Mouse (Mus musculus) kidney, adult 8-10 months (tissue): Measurements from ENCODE around the gene Gabbr2.

Experiments
- DNase-seq, 2 experiments: peaks; one replicate each; pipeline ENCODE4 v3.0.0; 2022

Gene Gabbr2

GRCm38 (mm10) chr4:46752306-46752705 is 239.4 kb downstream of the Gabbr2 start:
- DNase-seq = no peak

DNA sequence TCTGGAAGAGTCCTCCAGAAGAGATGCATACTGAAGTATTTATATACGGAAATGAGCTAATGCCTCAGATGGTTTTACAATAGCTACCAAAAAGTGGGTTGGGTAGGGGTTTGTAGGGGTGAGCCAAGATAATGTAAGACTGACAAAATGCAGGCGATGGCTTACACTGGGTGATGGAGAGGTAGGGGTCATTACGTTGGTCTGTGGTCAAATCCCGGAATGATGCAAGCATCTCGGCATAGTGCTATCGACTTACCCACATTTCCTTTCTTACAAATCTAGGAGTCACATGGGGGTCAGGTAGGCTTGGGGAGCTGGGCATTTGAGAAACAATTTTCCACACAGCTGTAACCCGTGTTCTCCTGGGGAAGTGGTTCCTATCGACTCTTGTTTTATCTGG is 242.7 kb downstream of the Gabbr2 start:
- DNase-seq = no peak

DNA sequence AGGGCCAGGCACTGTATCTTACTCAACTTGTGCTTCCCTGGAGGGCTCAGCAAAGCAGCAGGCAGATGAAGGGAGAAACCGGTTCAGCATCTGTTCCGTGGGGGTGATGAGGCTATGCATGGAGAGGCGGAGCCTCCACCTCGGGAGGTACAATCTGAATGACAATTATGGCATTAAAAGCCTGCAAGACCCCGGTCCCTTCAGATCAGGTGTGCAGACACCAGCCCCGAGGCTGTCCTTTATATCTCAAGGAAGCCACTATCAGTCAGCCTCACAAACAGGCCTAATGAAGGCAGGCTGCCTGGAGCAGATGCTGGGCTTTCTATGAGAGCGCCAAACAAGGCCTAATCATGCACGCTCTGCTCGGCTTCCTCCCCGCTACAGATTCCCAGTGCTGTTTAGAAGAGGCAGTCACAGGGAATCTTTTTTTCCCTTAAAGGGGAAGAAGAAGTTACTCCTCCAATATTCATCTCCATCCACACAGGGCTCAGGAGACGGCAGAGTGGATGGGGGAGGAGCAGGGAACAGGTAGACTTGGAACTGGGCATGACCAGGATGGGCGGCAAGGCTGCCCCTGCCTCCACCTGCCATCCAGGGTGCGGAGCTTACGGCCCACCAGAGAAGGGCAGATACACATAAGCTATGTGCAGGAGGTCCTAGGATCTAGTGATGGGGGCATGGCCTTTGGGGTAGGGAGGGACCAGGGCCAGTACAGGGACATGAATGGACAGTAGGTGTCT is 244.5 kb downstream of the Gabbr2 start:
- DNase-seq = no peak

DNA sequence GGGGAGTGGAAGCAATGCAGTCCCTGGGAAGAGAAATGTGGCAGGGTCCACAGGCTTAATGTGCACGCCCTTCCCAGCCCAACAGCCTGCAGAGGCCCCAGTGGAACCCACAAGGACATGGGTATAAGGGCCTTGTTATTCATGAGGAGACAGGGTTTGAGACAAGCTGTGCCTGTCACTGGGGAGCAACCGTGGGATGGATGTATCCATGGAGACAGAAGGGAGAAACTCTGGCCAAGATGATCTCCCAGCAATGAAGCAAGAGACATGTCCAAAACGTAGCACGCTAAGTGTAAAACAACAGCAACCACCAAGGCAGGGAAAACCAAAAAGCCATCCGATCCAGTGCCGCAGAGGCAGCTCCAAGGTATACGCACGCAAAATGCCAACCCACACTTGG is 246.1 kb downstream of the Gabbr2 start:
- no peak for DNase-seq

- no peak for DNase-seq
These were observed 247.0 kb downstream of the Gabbr2 start for GRCm38 (mm10) chr4:46744583-46745155.

- no peak for DNase-seq
These were observed 249.1 kb downstream of the Gabbr2 start for GRCm38 (mm10) chr4:46742601-46743000.

DNA sequence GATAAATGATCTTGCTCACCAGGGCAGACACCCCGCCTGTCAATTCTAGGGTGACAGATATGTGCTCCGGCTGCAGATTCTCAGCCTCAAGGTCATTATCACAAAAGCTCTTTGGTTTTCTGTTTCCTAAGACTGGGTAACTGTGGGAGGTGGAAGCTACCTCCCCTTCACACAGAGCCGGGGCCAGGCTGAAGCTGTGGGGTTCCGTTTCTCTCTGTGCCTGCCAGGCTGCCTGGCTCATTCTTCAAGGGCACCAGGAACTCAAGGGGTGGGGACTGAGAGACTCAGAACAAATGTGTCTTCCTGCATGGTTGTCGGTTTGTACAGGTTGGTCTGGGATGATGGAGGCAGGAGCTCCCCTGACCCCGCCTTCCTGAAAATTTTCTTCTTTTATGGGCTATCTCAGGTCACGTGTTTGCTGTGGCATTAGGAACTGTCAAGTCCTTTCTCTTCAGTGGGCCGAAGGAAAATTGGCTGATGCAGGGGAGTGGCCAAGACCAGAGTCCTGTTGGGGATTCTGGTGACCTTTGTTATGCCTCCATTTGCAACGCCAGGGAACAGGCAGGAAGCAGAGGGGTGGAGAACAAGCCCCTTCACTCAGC is 254.7 kb downstream of the Gabbr2 start:
- no peak for DNase-seq

DNA sequence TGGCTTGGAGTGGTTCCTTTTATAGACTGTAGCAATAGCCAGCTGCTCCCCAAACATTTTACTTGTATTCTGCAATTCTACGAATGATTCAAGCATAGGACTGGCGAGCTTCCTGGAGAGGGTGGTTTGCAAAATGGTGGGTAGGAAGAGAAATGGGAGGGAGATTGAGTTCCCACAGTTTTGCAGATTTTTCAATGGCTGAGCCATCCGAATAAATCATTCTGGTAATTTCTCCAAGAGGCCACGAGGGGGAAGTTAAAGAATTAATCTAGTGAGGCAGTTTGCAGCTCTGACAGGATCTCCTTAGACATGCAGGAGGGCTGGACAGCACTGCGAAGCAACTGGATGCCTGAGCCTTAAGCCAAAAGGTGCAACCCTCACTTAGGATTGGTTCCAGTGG is 256.8 kb downstream of the Gabbr2 start:
- no peak for DNase-seq

DNA sequence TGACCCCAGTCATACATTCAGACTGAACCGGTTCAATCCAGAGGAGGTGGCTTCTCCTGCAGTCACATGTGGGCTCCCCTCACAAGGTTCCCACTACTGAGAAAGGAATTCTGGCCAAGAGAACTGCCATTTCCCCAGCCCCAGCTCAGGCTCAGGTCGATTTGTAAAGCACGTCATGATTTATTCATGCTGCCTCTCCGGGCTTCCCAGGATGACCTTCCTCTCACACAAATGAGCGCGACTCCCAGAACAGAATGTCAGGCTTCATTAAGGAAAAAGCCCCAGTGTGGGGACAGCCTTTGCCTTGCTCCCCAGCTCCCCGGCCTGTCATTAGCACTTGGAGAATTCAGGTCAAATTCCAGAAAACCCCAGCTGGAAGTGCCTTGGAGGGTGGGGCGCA is 260.1 kb downstream of the Gabbr2 start:
- DNase-seq = peak in 1 of 2 experiments; percentile 29

DNA sequence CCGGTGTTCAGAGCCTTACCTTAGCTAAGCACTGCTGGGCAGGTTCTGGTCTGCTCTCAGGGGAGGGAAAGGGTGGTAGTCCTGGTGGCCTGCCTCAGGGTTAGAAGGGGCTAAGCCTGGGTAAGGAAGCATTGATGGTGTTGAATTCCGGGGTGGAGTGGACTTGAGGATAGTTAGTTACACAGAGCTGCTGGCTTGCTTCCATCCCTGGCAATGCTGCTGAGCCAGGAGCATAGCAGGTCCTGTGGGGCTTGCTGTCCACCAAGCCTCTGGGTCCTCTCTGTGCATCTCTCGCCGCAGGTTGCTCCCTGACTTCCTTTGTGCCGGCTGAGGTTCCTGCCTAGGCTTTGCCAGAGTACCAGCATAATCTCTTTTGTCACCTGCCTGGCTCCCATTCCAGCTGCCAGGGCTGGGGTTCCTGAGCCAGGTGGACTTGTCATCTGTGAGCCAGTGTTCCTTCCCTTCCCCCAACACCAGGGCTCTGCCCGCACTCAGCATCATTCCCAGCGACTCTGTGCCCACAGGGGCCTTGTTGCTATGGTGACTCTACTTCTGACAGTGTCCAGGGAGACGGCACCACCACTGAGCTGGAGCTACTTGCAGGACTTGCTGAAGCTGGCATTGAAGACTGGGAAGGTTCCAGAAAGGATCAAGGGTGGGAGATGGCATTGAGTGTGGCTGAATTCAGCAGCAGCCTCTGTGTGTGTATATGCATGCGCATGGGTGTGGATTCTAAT is 262.2 kb downstream of the Gabbr2 start:
- no peak for DNase-seq

DNA sequence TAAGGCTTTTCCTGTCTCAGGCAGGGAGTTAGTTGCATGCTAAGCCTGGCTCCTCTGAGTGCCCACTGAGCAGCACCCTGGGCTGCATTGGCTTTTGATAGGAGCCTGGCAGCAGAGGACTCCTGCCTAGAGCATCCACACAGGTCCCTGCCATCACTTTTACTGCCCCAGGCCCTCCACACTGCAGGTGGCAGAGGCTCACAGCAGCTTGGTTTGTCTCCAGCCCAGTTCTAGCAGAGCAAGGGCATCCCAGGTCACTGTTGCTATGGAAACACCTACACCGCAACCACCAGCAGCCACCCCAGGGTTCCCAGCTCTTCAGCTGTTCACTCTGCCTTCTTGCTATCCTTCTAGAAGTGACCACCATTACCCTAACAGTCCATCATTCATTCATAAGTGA is 263.4 kb downstream of the Gabbr2 start:
- peak in 1 of 2 experiments; percentile 13 for DNase-seq

GRCm38 (mm10) chr4:46727153-46727552 is 264.5 kb downstream of the Gabbr2 start:
- no peak for DNase-seq

GRCm38 (mm10) chr4:46720821-46721557 is 270.7 kb downstream of the Gabbr2 start:
- no peak for DNase-seq

- no peak for DNase-seq
These were observed 271.6 kb downstream of the Gabbr2 start for GRCm38 (mm10) chr4:46720070-46720469.

GRCm38 (mm10) chr4:46718624-46719023 is 273.0 kb downstream of the Gabbr2 start:
- no peak for DNase-seq

- DNase-seq = no peak
These were observed 274.5 kb downstream of the Gabbr2 start for GRCm38 (mm10) chr4:46717156-46717555.

- DNase-seq = no peak
These were observed 275.3 kb downstream of the Gabbr2 start for GRCm38 (mm10) chr4:46716361-46716760.

DNA sequence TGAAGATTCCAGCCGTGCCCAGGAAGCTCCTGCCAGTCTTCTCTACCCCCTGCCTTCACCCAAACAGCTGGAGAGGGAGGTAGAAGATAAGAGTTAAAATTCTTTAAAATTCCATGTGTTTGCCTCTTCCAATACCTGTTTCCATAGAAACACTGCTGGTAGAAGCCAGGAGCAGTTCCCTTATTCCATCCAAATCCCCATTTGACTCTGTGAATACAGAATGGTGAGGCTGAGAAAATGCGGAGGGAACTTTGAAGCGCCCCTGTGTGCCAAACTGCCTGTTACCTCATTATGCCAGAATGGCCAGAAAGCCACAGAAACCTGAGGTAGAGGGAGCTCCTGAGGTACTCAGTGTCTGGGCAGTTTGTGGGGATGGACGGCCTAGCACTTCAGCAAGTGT is 281.1 kb downstream of the Gabbr2 start:
- no peak for DNase-seq

DNA sequence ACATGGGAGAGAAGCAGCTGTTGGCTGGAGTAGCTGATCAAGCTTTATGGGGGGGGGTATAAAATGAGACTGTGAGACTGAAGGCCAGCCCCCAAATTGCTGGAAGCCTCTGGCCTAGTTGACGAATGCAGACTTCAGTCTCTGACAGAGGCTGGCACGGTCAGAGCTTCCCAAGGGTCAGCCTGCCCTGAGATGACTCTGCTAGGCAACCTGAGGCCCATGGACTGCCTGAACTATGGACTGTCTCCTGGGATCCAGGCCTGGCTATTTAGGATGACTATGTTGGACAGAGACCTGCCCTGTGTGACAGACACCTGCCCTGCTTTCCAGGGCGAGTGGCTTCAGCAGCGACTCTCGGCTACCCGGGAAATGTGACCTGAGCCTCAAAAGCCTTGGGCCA is 281.7 kb downstream of the Gabbr2 start:
- DNase-seq = peak in 1 of 2 experiments; percentile 41

DNA sequence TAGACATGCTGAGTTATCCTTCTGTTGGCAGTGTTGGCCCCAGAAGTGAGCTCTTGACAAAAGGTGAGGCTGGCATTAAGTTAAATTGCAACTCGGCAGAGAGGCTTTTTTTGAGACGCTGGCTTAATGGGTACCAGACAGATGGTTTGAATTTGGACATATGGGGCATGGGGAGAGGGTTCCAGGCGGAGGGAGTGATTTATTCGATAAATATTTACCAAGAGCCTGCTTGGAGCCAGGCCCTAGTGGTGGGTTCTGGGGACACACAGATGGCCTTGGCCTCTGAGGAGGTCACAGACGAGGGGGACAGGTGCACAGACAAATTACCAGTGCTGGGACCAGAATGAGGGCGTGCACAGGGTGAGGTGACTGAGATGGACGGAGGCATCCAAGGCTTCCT is 282.2 kb downstream of the Gabbr2 start:
- peak in 1 of 2 experiments; percentile 35 for DNase-seq

DNA sequence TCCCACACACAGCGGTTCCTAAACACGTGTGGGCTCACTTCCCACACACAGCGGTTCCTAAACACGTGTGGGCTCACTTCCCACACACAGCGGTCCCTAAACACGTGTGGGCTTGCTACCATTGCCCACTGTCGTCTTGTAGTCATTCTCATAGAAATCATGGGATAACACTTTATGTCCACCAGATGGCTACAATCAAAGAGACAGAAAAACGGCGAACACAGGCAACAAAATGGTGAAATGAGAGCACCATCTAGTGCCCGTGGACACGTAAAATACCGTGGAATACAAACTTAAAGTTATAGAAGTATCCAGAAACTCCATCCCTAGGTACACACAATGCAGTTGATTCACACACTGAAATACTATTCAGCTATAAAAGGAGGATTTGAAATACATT is 285.9 kb downstream of the Gabbr2 start:
- DNase-seq = no peak

DNA sequence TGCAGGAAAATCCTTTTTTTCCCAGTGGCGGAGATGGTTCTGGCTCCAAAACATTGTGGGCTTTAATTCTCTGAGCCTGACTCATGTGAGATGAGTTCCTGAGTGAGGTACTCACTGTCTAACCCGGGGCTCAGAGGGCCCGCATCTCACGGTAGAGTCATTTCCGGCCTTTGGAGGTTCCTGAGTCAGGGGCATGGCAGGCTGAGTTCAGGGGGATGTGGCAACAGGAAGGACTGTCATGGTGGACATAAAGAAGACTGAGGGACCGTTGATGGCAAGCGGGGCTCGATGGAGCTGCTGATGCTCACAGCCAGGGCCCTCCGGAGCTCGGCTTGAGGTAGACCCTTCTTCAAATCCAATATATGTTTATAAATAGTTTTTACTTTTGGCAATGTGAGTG is 288.5 kb downstream of the Gabbr2 start:
- no peak for DNase-seq

GRCm38 (mm10) chr4:46700223-46700651 is 291.4 kb downstream of the Gabbr2 start:
- DNase-seq = no peak
